Mouse (Mus musculus) CH12.LX (cell line): Measurements from ENCODE around the gene Plscr4. TPM values are rescaled to one million over a fixed set of nuclear protein-coding genes. Genes with fewer than 3 reads are reported as not detected.

Source experiments
- DNase-seq: peaks from one replicate; pipeline ENCODE4 v3.0.0-alpha.2; 2013; ENCODE audit errors: extremely low read depth
- H3K27ac ChIP-seq: 2 replicates; pipeline ENCODE4 v1.5.1; 2012; ENCODE audit warnings: low read depth, mild to moderate bottlenecking, control low read depth, moderate library complexity; ENCODE audit not compliant: insufficient read depth
- H3K27me3 ChIP-seq: replicated peaks from 2 replicates; pipeline ENCODE3; 2012; ENCODE audit warnings: inconsistent platforms
- H3K36me3 ChIP-seq, 2 experiments: replicated peaks in 1 of 2; 2 replicates each; pipeline versions ENCODE3 to v1.6.1; 2012; ENCODE audit warnings: inconsistent platforms in 1 of 2, low read length in 1 of 2, mild to moderate bottlenecking in 1 of 2, mixed read lengths in 1 of 2, moderate library complexity in 1 of 2; ENCODE audit not compliant: control insufficient read depth in 1 of 2, insufficient read depth in 1 of 2
- H3K4me1 ChIP-seq, 2 experiments: 2 replicates each; pipeline ENCODE4 v1.6.1; 2012; ENCODE audit warnings: inconsistent platforms in 1 of 2, moderate library complexity in 1 of 2; ENCODE audit not compliant: insufficient read depth in 2 of 2, control insufficient read depth in 1 of 2
- H3K4me2 ChIP-seq: 2 replicates; pipeline ENCODE4 v1.6.1; 2012; ENCODE audit warnings: low read depth, mild to moderate bottlenecking, control low read depth; ENCODE audit not compliant: poor library complexity, insufficient read depth, severe bottlenecking
- H3K4me3 ChIP-seq, 3 experiments: fragments of 150-350 bp in 1 of 3; sonication (generic) in 1 of 3; replicated peaks in 1 of 3; 2 replicates each; pipeline versions ENCODE3 to v1.5.1; 2011 to 2012; ENCODE audit warnings: low read depth in 2 of 3, low read length in 2 of 3, mild to moderate bottlenecking in 2 of 3, moderate library complexity in 2 of 3, control low read depth in 1 of 3, improper control_type of control experiment in 1 of 3, inconsistent platforms in 1 of 3, mixed read lengths in 1 of 3; ENCODE audit not compliant: poor library complexity in 1 of 3
- H3K79me2 ChIP-seq: replicated peaks from 2 replicates; pipeline ENCODE4 v1.6.1; 2012; ENCODE audit warnings: mild to moderate bottlenecking, moderate library complexity; ENCODE audit not compliant: control insufficient read depth, poor library complexity, insufficient read depth, severe bottlenecking; ENCODE audit errors: extremely low read depth
- H3K9ac ChIP-seq: 2 replicates; pipeline ENCODE4 v1.6.1; 2012; ENCODE audit warnings: low read depth, mild to moderate bottlenecking, control low read depth, moderate library complexity; ENCODE audit not compliant: insufficient read depth
- H3K9me3 ChIP-seq: replicated peaks from 2 replicates; pipeline ENCODE3; 2012; ENCODE audit warnings: low read length, inconsistent platforms, mixed read lengths
- BHLHE40 ChIP-seq: IDR thresholded peaks from 2 replicates; pipeline ENCODE4 v1.6.1; 2011; ENCODE audit warnings: mild to moderate bottlenecking, low read depth, low read length, improper control_type of control experiment
- CHD1 ChIP-seq: IDR thresholded peaks from 2 replicates; pipeline ENCODE4 v1.6.1; 2012; ENCODE audit warnings: low read depth, low read length, improper control_type of control experiment, inconsistent platforms
- CHD2 ChIP-seq: IDR thresholded peaks from 2 replicates; pipeline ENCODE4 v1.6.1; 2011; ENCODE audit warnings: low read length, improper control_type of control experiment
- CTCF ChIP-seq, 2 experiments: IDR thresholded peaks in 1 of 2; conservative IDR thresholded peaks in 1 of 2; 2 replicates each; pipeline ENCODE4 v1.5.1; 2011 to 2012; ENCODE audit warnings: low read depth in 2 of 2, low read length in 2 of 2, improper control_type of control experiment in 1 of 2, inconsistent platforms in 1 of 2, mild to moderate bottlenecking in 1 of 2, moderate library complexity in 1 of 2
- ELF1 ChIP-seq: IDR thresholded peaks from 2 replicates; pipeline ENCODE4 v1.6.1; 2014; ENCODE audit warnings: low read depth, mild to moderate bottlenecking, inconsistent platforms, low read length, improper control_type of control experiment
- GABPA ChIP-seq: IDR thresholded peaks from 2 replicates; pipeline ENCODE4 v1.6.1; 2012; ENCODE audit warnings: low read depth, low read length, improper control_type of control experiment, inconsistent platforms; ENCODE audit not compliant: insufficient replicate concordance
- JUN ChIP-seq: IDR thresholded peaks from 2 replicates; pipeline ENCODE4 v1.6.1; 2011; ENCODE audit warnings: low read depth, mild to moderate bottlenecking, low read length, improper control_type of control experiment, moderate library complexity; ENCODE audit not compliant: insufficient read depth
- KAT2A ChIP-seq: IDR thresholded peaks from 2 replicates; pipeline ENCODE4 v1.6.1; 2012; ENCODE audit warnings: low read length, improper control_type of control experiment, inconsistent platforms; ENCODE audit not compliant: insufficient replicate concordance
- MAFK ChIP-seq: IDR thresholded peaks from 2 replicates; pipeline ENCODE4 v1.6.1; 2011; ENCODE audit warnings: low read length, improper control_type of control experiment; ENCODE audit not compliant: insufficient replicate concordance
- MAX ChIP-seq: IDR thresholded peaks from 2 replicates; pipeline ENCODE4 v1.6.1; 2011; ENCODE audit warnings: low read length, improper control_type of control experiment
- MXI1 ChIP-seq: IDR thresholded peaks from 2 replicates; pipeline ENCODE4 v1.6.1; 2011; ENCODE audit warnings: mild to moderate bottlenecking, low read depth, low read length, improper control_type of control experiment
- PAX5 ChIP-seq: IDR thresholded peaks from 2 replicates; pipeline ENCODE4 v1.6.1; 2012; ENCODE audit warnings: low read length, inconsistent platforms, mixed read lengths
- POLR2A ChIP-seq: IDR thresholded peaks from 2 replicates; pipeline ENCODE4 v1.6.1; 2011; ENCODE audit warnings: low read depth, mild to moderate bottlenecking, improper control_type of control experiment, low read length
- RCOR1 ChIP-seq: conservative IDR thresholded peaks from 2 replicates; pipeline ENCODE4 v1.6.1; 2012; ENCODE audit warnings: low read depth, mild to moderate bottlenecking, inconsistent platforms, low read length, improper control_type of control experiment
- SMC3 ChIP-seq: IDR thresholded peaks from 2 replicates; pipeline ENCODE4 v1.6.1; 2011; ENCODE audit warnings: low read depth, low read length, improper control_type of control experiment
- TCF12 ChIP-seq: IDR thresholded peaks from 2 replicates; pipeline ENCODE4 v1.6.1; 2014; ENCODE audit warnings: low read depth, mild to moderate bottlenecking, inconsistent platforms, low read length, improper control_type of control experiment
- UBTF ChIP-seq: IDR thresholded peaks from 2 replicates; pipeline ENCODE4 v1.6.1; 2012; ENCODE audit warnings: low read depth, mild to moderate bottlenecking, inconsistent platforms, low read length, improper control_type of control experiment, moderate library complexity
- USF1 ChIP-seq: IDR thresholded peaks from 2 replicates; pipeline ENCODE4 v1.6.1; 2014; ENCODE audit warnings: low read depth, mild to moderate bottlenecking, inconsistent platforms, low read length, improper control_type of control experiment
- ZKSCAN1 ChIP-seq: IDR thresholded peaks from 2 replicates; pipeline ENCODE4 v1.6.1; 2012; ENCODE audit warnings: low read depth, inconsistent platforms, low read length, improper control_type of control experiment, borderline replicate concordance
- dilution Hi-C: fragments of 300-500 bp; cut with MboI; formaldehyde crosslinking; loops from 2 replicates; pipeline ENCODE4 v1.14.3; 2020; ENCODE audit warnings: low sequenced_read_pairs; ENCODE audit not compliant: extremely low pct_unique_long_range_greater_than_20kb, extremely low pct_ligation_motif_present
- in situ Hi-C: fragments of 300-500 bp; cut with MboI; formaldehyde crosslinking; loops from 3 replicates; pipeline ENCODE4 v1.14.3; 2019; ENCODE audit warnings: low sequenced_read_pairs, low pct_ligation_motif_present, low pct_unique_long_range_greater_than_20kb, mixed read lengths
- polyA plus RNA-seq: library from polyadenylated mRNA; unstranded; fragments of >175 nt; gene quantifications from 2 replicates; pipeline ENCODE4 v1.2.1, GENCODE M21; 2012; ENCODE audit warnings: low read depth; ENCODE audit not compliant: insufficient read length
- total RNA-seq, 2 experiments: library from RNA; depleted of rRNA; stranded (reverse); fragments of 300-350 nt in 1 of 2; fragments of >200 nt in 1 of 2; gene quantifications; 2 replicates each; pipeline ENCODE4 v1.2.3; 2012 to 2014

Gene Plscr4
- total and polyA plus RNA-seq, 3 experiments: 0.10 TPM; not detected in 2

DNA sequence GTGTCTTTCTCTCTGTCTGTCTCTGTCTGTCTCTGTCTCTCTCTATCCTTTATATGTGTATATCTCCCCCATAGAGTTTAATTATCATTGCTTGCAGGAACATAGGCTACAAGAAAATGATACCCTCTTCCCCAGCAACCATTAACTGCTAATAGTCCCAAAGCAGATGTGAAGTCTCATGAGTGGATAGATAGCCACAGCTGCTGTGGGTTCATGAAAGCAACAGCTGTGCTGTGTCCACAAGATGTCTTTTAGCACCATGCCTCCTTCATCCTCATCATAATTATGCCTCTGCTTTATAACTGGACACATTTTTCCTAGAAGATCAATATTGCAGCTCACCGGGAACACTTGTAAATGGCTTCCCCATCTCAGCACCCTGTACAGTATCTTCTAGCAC is 17.1 kb downstream of the Plscr4 start:
- TF ChIP-seq RCOR1 (no peak), JUN (no peak), ZKSCAN1 (no peak), MAX (no peak), GABPA (no peak), UBTF (no peak), CHD1 (no peak), USF1 (no peak), BHLHE40 (no peak), MAFK (no peak), CTCF (conservative IDR thresholded peaks at IDR 0.05 in 1 of 2, IDR thresholded peaks at IDR 0.05 in 1 of 2; ENCODE audit: low read depth in 2 of 2, low read length in 2 of 2) (no peak), POLR2A (no peak), CHD2 (no peak), KAT2A (no peak), TCF12 (no peak), MXI1 (no peak), ELF1 (no peak), PAX5 (no peak)
- in situ Hi-C loops: no loop called here
- dilution Hi-C loops: no loop called here
- no peak overlapping the region for H3K9ac ChIP-seq
- H3K9me3 ChIP-seq: no peaks in the 10 kb centered on the region
- peaks cover 2 to 19% of the 10 kb centered on the region in 2 experiments; a peak in 2 of 4 replicates for H3K4me1 ChIP-seq
- no peak for DNase-seq
- no peak overlapping the region for H3K27ac ChIP-seq
- H3K27me3 ChIP-seq: no peaks in the 10 kb centered on the region
- H3K36me3 ChIP-seq: no peaks in the 10 kb centered on the region
- no peaks in the 10 kb centered on the region for H3K79me2 ChIP-seq
- H3K4me3 ChIP-seq: no peak overlapping the region
- no peak overlapping the region for H3K4me2 ChIP-seq

DNA sequence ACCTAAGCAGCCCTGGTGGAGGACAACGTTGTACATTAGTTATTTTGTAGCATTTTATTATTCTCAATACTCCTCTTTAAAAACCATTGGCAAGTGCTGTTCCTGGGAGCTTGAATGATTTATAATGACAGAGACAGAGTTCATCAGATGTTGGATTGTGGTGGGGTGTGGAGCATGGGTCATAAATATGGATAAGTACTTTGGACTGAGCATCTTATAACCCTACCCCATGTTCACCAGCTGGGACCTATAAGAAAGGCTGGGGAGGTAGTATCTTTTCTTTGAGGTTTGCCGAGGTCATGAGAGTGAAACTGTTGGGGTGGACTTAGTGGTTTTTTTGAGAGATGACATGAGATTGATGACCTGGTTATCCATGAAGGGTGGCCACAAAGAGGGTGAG is 24.5 kb downstream of the Plscr4 start:
- no peak overlapping the region for H3K4me3 ChIP-seq
- H3K9ac ChIP-seq: no peak overlapping the region
- no peaks in the 10 kb centered on the region for H3K79me2 ChIP-seq
- dilution Hi-C loops: no loop called here
- TF ChIP-seq BHLHE40 (peak; percentile 35; the same call in 1 of the 2 replicates), SMC3 (no peak)
- TF ChIP-seq, all 38 proteins: peak for 1
- in situ Hi-C loops: loop anchor here (10.0 to 25.0 kb wide), 3 partner anchors 133 to 403 kb away; partner anchors contain the start of gene Plscr1
- no peak overlapping the region for H3K27ac ChIP-seq
- H3K9me3 ChIP-seq: no peaks in the 10 kb centered on the region
- H3K27me3 ChIP-seq: no peaks in the 10 kb centered on the region
- no peaks in the 10 kb centered on the region for H3K36me3 ChIP-seq
- peaks cover 0 to 10% of the 10 kb centered on the region in 2 experiments; a peak in 2 of 4 replicates for H3K4me1 ChIP-seq
- no peak overlapping the region for H3K4me2 ChIP-seq
- DNase-seq: no peak
